Mouse (Mus musculus) erythroid progenitor cell, adult 5-6 weeks (primary cell): ENCODE data around the gene Atxn1. TPM values are rescaled to one million over a fixed set of nuclear protein-coding genes. Genes with fewer than 3 reads are reported as not detected.

Source experiments
- ATAC-seq: replicated peaks from 2 replicates; pipeline ENCODE4 v1.8.0; 2016; ENCODE audit warnings: moderate number of reproducible peaks, mild to moderate bottlenecking, moderate TSS enrichment, inconsistent platforms; ENCODE audit not compliant: poor library complexity, low FRiP score, severe bottlenecking
- total RNA-seq, 2 experiments: library from RNA; stranded (forward) in 1 of 2; stranded (reverse) in 1 of 2; fragments of 150-400 nt in 1 of 2; fragments of 186-747, 209-891 nt in 1 of 2; gene quantifications; 2 replicates each; pipeline versions ENCODE4 v1.2.3 to v1.2.4; 2015 to 2017; ENCODE audit warnings: low replicate concordance in 2 of 2

Gene Atxn1
- total RNA-seq (2015; ENCODE audit: low replicate concordance) (4.3 and 30.2 TPM in 2 replicates), total RNA-seq (2017; ENCODE audit: low replicate concordance) (3.6 and 7.2 TPM in 2 replicates)

DNA sequence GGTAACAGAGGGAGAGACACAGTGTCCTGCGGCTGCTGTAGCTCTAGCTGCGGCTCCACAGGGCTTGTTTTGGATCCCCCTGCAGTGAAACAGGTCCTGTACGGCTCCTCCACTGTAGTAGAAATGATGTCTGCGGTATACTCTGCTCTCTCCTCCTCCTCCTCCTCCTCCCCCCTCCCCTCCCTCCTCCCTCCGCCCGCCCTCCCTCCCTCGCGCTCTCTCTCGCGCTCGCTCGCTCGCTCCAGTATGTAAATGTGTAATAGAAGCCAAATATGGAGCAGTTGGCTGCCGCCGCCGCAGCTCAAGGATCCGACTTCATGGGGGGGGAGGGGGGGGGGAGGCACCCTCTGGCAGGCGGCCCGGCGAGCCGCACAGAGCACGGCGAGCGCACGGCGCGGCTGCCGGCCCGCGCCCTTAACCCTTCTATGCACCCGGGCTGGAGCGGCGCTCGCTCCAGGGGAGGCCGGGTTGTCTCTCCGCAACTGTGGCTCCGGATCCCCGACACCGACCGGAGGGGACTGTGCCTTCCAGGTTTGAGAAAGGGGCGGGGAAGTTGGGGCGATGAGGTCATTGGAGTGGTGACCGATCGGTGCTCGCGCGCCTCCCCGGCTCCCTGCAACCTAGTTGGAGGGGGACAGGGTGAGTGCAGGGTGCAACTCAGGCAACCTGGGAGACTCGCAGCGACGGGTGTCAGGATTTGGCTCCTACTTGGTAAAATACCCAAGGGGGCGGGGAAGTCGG is at the start of gene Atxn1:
Atxn1 (minus strand) TSS at position 156 of the 741 bp plus-strand sequence.
- peak; percentile 52 for ATAC-seq

DNA sequence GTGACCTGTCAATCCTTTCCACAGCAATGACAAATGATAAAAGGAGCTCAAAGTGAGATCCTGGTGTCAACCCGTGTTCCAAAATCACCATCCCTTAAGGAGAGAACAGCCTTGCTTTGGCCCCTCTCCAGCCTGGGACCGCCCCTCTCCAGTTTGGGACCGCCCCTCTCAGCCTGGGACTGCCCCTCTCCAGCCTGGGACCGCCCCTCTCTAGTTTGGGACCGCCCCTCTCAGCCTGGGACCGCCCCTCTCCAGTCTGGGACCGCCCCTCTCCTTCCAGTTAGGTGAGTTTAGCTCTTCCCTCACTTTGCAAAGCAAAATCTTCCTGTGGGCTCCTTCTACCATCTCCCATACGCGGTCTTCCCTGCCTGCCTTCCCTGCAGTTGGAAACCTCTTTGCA is 46.4 kb upstream of the Atxn1 start:
- no peak for ATAC-seq

DNA sequence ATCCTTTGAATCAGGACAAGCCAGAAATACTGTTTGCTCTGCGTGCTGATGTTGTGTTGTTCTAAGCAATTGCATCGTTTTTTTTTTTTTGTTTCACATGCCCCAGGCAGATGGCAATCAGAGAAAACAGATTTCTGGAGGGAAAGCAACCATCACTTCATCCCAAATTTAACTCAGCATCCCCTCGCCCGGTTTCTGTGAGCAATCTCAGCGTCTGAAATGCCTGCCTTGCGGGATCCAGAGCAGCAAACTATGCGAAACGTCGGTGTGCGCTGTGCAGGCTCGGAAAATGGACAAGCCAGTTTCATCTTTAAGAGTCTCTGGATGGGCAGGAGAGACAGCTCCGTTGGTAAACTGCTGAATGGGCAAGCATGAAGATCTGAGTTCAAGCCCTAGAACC is 45.3 kb upstream of the Atxn1 start:
- no peak for ATAC-seq

DNA sequence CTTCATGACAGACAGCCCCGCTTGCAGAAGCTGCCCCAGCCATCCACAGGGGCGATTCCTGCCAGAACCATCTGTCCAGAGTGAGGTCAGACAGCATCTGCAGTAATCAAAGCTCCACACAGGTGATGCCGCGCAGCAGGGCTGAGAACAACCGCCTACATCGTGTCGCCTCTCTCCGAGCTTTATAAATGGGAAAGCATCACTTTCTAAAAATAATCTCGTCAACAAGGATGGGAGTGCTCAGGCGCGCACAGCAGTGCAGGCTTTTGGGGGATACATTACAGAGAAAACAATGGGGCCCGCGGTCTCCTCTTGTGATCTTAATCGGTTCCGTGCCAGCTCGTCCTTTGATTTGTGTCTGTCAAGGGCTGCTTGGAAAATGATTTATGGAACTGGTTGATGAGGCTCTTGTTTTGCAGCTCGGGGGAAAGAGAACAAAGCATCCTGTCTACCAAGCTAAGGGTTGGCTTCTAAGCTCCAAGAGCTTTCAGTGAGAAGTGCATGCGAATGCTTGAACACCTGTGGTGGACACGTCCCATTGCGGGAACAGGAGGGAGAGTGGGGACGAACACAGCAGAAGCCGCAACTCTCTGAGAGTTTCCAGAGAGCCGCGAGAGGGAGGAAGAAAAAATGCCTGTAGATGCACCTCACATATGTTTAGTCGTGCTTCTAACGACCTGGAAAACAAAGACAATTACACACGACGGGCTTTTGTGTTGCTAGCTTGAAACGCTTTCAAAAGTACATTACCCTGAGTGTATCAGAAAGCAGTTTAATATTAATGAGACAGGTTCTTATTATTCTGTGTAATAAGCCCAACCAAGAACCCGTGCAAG is 44.2 kb upstream of the Atxn1 start:
- ATAC-seq, result no peak

DNA sequence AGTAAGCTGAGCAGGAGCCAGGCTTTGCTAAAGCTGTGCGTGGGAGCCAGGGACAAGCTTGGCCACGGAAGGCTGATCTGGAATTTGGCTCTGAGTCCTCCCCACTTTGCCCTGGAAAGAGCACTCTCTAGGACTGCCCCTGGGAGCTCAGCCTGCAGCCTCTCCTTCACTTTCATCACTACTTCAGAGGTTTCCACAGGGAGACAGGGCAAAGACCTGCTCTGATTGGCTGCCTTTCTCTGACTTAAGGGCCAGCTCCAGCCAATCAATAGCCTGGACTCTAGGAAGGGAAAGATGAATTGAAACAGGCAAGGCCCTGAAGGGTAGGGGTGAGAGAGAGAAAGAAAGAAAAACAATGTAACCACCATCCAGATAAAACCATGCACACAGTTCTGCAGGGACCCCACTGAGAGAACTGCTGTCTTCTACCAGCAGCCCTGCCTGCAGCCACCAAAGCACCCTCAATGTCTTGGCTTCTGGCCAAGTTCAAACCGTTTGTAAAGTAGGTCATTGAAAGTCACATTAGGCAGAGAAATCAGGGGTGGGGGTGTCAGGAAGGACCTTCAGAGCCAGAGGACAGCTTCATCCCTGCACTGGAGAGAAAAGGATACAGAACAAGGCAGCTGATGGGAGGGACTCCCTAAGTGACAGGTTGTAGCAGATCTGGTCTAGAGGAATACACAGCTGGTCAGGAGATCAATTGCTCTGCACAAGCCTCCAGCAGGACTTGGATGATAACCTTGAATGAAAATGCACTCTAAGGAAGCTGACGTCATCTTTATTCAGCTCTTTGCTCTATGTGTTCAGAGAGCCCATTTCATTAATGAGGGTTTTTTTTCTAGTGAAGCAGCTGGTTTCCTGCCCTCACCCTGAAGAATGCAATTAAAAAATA is 41.6 kb upstream of the Atxn1 start:
- ATAC-seq, result no peak

DNA sequence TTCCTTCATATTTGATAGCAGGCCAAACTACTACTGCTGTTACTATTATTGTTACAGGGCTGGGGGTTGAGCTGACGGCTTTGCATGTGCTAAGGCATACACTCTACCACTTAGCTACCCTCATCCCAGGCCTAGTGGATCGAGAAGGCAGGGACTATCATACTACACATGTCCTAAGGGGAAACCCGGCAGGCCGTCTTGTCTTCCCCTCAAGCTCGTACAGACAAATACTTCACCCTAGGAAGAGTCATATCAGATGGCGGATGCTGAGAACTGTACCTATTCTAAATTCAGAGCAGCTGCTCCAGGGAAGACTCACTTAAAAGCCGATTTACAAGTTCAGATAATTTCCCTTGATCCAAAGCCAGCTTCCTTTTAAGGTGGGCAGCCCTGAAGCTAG is 40.8 kb upstream of the Atxn1 start:
- no peak for ATAC-seq

DNA sequence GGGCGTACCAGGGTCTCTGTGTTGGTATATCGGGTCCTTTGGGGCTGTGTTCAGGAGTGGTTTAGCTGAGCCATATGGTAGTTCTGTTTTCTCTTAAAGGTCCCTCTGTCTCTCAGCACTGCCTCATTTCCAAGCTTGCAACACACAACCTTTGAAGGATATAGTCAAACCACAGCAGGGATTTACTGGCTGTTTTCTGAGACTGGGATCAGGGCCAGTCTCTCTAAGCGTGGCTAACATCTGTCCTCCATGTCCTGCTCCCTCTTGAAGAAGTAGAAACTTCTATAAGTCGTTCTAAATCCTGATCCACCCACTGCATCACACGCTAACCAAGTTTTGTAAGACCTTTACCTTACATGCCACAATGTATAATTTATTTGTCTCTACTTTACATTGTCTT is 36.5 kb upstream of the Atxn1 start:
- no peak for ATAC-seq

DNA sequence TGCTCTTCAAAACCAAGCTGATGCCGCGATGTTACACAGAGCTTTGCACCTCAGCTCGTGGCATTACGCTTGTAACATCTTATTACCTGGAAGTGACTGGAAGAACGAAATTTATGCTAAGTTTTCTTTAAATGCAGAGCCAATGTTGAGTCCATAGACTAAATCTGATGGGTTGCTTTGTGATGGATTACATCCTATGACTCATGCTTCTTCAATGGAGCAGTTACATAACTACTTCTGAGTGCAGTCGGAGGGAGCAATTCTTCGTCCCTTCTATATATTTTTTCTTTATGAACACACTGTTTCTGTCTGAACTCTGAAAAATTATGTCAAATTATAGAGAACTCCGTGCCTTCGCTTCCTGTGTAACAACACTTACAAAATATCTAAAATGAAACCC is 28.1 kb upstream of the Atxn1 start:
- ATAC-seq, result no peak

DNA sequence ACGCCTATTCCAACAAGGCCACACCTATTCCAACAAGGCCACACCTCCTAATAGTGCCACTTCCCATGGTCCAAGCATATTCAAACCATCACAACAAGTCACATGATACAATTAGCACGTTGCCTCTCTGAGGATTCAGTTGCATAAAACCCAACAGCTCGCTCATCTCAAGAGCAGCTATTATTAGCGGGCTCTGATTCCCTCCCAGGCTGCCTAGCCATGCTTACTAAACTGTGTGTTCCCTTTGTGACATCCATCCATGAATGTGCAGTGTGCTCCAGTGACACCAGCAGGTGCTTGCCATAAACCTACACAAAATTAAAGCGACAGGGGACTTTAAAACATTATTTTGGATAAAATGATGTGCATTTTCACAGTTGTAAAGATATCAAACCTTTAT is 25.7 kb upstream of the Atxn1 start:
- ATAC-seq, result no peak

DNA sequence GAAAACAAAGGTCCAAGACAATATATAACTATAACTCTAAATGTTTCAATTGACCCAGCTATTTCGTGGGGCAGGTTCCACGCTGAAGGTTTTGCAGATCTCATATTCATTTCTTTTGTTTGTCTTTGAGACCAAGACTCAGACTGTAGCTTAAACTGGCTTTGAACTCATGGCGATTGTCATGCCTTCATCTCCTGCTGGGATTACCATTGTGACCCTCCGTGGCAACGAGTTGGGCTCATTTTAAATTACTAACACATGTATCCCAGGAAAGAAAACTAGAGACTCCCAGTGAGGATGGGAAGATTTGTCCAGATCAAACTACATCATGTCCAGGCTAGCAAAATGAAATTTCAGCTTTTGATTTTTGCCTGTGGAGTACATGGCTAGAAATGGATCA is 14.4 kb upstream of the Atxn1 start:
- no peak for ATAC-seq

DNA sequence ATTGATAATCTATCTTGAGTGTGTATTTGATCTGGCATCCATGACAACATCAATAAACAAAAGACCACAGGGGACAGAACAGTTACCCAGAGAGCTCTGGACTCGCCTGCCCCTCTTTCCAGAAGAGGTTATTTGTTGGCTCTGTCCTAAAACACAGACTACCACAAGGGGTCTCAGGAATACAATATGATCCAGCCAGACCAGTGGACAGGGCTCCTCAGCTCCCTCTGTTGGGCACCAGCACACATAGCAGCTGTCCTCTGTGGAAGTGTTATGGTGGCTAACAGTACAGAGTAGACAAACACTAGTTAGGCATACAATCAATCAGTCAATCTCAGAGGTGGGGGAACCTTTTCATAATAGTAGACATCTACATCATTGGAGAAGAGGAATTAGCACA is 12.1 kb upstream of the Atxn1 start:
- no peak for ATAC-seq

DNA sequence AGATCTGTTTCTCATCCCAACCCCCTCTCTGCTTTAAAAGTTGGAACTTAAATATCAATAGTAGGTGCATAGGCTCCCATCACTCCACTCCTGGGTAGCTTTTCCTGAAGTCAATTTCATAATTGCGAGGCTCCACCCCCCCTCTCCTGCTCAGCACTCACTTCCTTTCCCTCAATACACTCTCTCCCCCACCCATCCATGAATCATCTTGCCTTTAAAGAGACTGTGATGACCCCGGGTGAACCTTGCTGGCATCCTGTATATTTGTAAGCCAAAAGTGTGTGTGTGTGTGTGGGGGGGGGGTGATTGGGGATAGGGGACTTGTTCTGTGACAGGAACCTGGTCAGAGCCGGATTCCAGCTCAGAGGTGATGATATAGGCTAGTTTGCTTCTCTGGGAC is 9.8 kb upstream of the Atxn1 start:
- no peak for ATAC-seq

DNA sequence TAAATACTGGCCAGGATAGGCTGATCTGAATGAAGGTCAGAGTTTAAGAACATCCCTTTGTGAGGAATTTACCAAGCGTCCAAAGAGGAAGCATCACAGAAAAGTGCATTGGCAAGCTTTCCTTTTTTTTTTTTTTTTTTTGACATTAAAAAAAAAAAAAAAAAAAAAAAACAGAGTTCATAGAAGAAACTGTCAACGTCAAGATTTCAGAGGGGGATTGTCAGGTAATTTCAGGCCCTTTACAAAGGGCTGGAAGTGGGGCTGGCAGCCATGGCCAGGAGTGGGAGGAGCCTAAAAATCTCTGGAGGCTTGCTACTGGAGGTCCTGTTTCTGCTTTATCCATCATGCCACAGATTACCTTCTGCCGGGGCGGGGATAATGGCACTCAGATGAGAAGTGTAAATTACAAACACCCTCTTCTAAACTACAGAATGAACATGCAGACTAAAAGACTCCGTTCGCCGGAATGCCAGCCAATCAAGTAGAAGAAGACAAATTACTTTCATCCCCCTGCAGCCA is 9.2 kb upstream of the Atxn1 start:
- no peak for ATAC-seq

DNA sequence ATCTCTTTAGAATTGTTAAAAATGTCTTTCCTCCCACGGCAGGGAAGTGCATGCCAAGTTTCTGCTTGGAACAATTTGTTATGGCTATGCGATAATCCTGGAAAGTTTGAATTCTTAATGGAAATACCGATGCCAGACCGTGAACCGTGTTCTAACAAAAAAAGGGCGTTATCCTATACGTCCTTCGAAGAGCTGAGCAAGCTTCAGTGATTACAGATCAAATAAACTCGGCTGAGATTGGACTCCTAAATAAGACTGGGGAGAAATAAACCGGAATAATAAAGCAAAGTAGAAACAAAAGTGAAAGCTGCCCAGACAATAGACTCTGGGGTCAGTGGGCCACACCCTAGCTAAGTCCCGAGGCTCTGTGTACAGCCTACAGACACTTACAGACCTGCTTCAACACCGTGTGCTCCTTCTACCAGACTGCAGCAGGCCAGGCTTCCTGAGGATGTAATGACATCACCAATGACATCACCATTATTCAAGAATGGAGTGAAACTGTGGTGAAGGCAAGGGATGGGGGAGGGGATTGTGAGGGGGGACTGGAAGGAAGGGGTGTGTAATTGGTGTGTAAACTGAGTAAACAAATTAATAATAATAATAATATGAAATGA is 6.2 kb upstream of the Atxn1 start:
- no peak for ATAC-seq

DNA sequence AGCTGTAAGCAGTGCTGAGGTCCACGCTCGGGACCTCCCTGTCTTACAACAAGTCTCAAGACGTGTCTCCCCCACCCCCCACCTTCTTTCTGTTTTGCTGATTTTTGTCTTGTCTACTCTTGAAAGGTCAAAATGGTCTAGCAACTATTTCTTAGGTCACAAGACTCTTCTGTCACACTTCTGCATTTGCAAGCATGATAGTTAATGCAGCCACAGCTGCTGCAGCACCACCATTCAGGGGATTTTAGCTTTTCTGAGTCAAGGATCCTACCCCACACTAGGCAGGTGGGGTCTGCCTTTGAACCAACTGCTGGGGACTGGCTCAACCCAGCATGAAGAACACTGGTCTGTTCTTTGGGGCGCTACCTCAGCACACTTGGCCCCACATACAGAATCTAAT is 3.4 kb upstream of the Atxn1 start:
- no peak for ATAC-seq

DNA sequence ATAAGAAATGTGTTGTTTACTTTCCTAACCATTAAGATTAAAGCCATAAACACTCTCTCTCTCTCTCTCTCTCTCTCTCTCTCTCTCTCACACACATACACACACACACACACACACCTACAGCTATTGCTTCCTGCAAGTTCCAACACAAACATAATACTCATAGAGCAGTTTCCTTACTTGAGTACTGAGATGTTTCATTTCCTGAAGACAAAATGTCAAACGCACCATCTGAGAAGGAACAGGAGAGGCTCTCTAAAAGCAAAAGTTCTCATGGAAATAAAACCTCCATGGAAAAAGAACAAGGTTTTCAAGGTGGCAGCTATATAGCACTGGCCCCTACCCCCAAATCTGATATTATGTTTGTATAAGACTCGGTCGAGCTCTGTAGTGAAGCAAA is 2.6 kb upstream of the Atxn1 start:
- ATAC-seq, result no peak

DNA sequence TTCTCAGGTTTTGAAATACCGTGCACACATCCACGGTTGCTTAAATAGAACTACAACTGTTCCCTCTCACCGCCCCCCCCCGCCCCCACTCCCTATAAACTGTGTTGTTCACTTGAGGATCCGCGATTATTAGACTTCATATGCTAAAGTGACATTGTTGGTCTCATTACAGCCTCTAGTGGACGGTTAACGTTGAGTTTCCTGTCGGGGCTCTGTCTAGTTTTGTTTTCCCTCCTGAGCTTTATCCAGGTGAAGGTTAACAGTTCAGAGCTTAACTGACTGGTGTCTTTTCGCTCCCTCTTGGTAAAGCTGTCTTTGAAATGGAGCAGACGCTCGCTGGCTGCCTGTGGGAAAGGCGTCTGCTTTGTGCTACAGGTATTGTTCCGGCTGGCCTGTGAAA is 1.8 kb upstream of the Atxn1 start:
- no peak for ATAC-seq

DNA sequence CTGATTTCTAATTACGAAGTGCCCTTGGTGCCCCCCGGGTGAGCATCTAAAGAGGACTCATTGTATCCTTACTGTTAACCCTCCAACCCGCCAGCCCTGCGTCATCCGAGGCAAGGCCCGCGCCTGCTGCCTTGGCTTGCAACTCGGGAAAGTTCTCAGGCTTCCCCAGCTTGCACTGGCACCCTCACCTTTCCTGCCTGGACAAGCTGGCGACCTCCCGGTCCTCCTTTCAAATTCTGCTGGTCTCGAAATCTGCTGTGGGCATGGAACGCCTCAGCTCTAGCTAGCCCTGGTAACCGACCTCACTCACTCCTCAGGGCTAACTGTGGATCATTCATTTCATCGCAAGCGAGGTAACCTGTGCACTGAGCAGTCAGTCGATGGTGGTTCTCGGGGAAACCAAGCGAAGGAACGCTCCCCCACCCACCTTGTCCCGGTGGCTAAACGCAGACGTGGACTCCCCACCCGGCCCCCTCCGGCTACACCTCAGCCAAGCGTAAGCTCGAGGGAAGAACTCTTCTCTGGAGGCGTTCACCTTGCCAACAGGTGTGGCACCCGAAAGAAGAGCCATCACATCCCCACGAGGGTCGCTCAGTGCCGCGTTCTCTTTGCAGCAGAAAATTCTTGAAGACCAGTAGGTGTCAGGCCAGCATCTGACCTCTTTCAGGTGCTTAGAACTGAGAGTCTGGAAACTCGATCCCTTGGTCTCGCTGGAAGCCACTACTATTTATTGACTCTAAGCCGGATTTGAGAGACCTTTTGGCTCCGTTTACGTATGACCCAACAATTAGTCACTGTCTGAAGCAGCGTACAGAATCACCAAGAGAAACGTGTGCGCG is 1.0 kb upstream of the Atxn1 start:
- no peak for ATAC-seq

DNA sequence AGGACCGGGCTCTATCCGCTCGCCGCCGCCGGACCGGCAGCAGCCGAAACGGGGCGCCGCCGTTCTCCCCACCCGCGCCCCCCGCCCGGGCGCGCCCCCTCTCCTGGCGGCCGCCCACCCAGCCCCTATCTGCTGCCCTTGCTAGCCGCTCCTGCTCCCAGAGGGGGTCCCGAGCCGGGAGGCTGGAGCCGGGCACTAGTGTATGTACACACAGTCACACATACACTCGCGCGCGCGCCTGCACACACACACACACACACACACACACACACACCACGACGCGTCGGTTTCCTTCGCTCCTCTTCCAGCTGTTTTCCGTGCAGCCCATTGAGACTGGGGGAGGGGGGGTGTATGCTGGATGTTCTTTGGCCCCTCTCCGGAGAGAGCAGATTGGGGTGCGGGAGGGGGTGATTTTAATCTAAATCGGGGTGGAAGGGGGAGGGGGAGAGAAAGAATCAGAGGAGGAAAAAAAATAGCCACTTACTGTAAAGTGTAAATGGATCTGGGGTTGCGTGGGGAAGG is 416 bp downstream of the Atxn1 start:
- ATAC-seq, result no peak
